Mouse (Mus musculus) lung, embryonic 14.5 days (tissue): ENCODE data around the gene Lifr. TPM values are rescaled to one million over a fixed set of nuclear protein-coding genes. Genes with fewer than 3 reads are reported as not detected.
A peak's percentile ranks its signal among the peaks of the same experiment; 100 is the strongest.

ENCODE experiments used
- ATAC-seq: fragments of 200-750 bp; cut with Nextera tagmentation; 2 replicates; pipeline ENCODE4 v1.8.0; 2017; ENCODE audit warnings: mild to moderate bottlenecking, moderate TSS enrichment, moderate library complexity; ENCODE audit not compliant: insufficient read depth
- DNase-seq: peaks from one replicate; pipeline ENCODE4 v3.0.0-alpha.2; 2015
- H3K27ac ChIP-seq: fragments of 300-500 bp; sonication (generic); 2 replicates; pipeline ENCODE4 v1.5.1; 2014; ENCODE audit warnings: low read depth, mild to moderate bottlenecking, moderate library complexity
- H3K27me3 ChIP-seq: fragments of 300-500 bp; sonication (generic); 2 replicates; pipeline ENCODE4 v1.6.1; 2014; ENCODE audit warnings: low read length, control low read depth; ENCODE audit not compliant: insufficient read depth
- H3K36me3 ChIP-seq: fragments of 300-500 bp; sonication (generic); 2 replicates; pipeline ENCODE4 v1.6.1; 2014; ENCODE audit warnings: control low read depth; ENCODE audit not compliant: insufficient read depth
- H3K4me1 ChIP-seq: fragments of 300-500 bp; sonication (generic); 2 replicates; pipeline ENCODE4 v1.6.1; 2014; ENCODE audit warnings: antibody characterized with exemption, control low read depth; ENCODE audit not compliant: insufficient read depth
- H3K4me2 ChIP-seq: fragments of 300-500 bp; sonication (generic); 2 replicates; pipeline ENCODE4 v1.6.1; 2014; ENCODE audit warnings: mild to moderate bottlenecking
- H3K4me3 ChIP-seq: fragments of 300-500 bp; sonication (generic); 2 replicates; pipeline ENCODE4 v1.5.1; 2014; ENCODE audit warnings: low read depth, low read length
- H3K9ac ChIP-seq: fragments of 300-500 bp; sonication (generic); 2 replicates; pipeline ENCODE4 v1.6.1; 2014
- H3K9me3 ChIP-seq: fragments of 300-500 bp; sonication (generic); 2 replicates; pipeline ENCODE4 v1.6.1; 2016; ENCODE audit warnings: low read depth, low read length, control low read depth
- CTCF ChIP-seq: IDR thresholded peaks from 2 replicates; pipeline ENCODE4 v1.5.1; 2016; ENCODE audit warnings: antibody characterized with exemption, low read depth
- WGBS: fragments of 180-500 bp; shearing (Covaris S2); extraction: QIAGEN DNeasy Blood & Tissue Kit; methylation state at CpG from one replicate; pipeline ENCODE4 v1.1.7; 2014; 5-methylcytosine and 5-hydroxymethylcytosine counted together
- polyA plus RNA-seq: library from polyadenylated mRNA; unstranded; fragments of >200 nt; fragmentation: Nextera tagmentation; extraction: Ambion mirVana; gene quantifications from 2 replicates; pipeline ENCODE4 v1.2.1, GENCODE M21; 2014

Lifr gene
- 30.5 and 31.0 TPM in 2 replicates for polyA plus RNA-seq

DNA sequence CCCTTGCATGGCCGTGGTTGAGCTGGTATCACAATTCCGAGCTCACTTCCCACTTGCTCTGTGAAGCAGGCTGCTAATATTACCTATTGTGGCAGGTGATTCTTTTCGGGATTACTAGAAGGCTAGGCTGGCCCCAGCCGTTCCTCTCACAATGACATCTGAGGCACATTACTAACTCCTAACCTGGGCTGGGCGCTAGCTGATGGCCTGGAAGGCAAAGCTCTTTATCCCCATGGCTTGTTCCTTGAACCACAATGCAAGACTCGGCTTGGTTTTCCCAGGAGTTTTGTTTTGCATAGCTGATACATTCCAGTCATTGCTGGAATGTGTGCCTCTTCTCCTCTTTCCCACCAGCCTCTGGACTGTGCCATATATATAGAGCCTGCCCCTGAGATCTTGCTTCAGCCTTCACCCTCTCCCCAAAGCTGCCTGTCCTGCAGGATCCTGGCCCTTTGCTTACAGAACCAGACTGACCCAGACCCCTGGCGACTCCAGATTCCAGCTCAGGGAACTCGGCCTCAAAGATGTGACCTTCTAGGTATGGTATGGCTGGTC is at the start of gene Lifr:
Lifr (plus strand) TSS at position 404 of the 555 bp plus-strand sequence.
- DNase-seq (no peak), ATAC-seq (no peak)
- H3K4me3 ChIP-seq: no peak within 1 kb of the TSS
- no peaks in the 10 kb centered on the region for H3K27me3 ChIP-seq
- H3K36me3 ChIP-seq: no peaks in the 10 kb centered on the region
- no peak within 1 kb of the TSS for H3K4me2 ChIP-seq
- H3K9ac ChIP-seq: no peak within 1 kb of the TSS
- no peaks in the 10 kb centered on the region for H3K9me3 ChIP-seq
- TF ChIP-seq CTCF: no peak
- H3K27ac ChIP-seq: no peak within 1 kb of the TSS
- no peaks in the 10 kb centered on the region for H3K4me1 ChIP-seq
- WGBS: 62% methylated on average over 8 of the region's 8 CpGs

DNA sequence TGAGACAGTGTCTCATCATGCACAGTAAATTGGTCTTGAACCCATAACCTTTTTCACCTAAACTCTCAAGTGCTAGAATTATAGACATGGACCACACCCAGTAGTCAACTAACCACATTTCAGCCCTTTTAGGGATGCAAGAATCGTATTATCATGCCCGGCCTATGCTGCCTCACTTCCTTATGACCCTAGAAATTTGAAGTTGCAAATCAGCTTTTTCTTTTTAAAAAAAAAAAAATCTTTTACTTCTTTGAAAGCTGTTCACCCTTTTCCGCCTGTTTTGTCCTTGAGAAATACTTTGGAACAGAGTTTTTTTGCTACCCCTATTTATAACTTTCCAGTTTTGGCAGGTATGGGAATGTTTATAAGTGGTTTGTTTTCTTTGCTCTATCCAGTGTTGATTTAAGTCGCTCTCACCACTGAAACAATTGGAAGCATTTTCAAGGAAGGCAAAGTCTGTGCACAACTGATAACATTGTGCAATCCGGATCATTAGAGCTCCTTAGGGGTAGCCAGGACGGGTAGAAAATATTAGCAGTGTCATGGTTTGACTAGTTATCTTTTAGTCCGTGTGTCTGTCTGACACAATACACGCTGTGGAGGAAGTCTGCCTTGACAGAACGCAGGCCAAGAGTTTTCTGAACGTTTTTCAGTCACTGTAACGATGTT is 46.2 kb upstream of the Lifr start:
- no peak for TF ChIP-seq CTCF
- H3K27me3 ChIP-seq: peaks cover 2% of the 10 kb centered on the region; the same call in 1 of the 2 replicates
- H3K27ac ChIP-seq: no peak overlapping the region
- no peaks in the 10 kb centered on the region for H3K4me1 ChIP-seq
- no peaks in the 10 kb centered on the region for H3K9me3 ChIP-seq
- H3K4me3 ChIP-seq: no peak overlapping the region
- H3K4me2 ChIP-seq: no peak overlapping the region
- H3K9ac ChIP-seq: no peak overlapping the region
- 37% methylated on average over 11 of the region's 11 CpGs for WGBS
- no peak for DNase-seq
- H3K36me3 ChIP-seq: no peaks in the 10 kb centered on the region
- no peak for ATAC-seq

DNA sequence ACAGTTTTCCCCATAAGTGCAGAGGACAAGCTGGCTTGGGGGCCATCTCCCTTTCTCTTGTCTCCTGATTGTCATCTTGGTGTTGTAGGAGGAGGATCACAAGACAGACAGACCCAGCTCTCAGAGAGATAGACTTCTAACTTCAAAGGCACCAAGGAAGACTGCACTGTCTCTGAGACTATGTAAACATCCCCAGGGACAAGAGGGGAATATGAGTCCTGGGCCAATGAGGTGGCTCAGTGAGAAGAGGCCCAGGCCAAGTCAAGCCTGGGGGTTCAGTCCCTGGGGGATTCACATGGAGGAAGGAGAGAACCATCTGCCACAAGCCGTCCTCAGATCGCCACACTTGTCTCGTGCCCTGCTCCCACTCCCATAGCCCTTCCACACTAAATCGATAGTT is 45.4 kb upstream of the Lifr start:
- no peak for DNase-seq
- no peak for ATAC-seq
- Histone ChIP-seq H3K9ac (no peak overlapping the region), H3K27ac (no peak overlapping the region), H3K4me1 (no peaks in the 10 kb centered on the region), H3K36me3 (no peaks in the 10 kb centered on the region), H3K4me3 (no peak overlapping the region), H3K9me3 (no peaks in the 10 kb centered on the region), H3K27me3 (peaks cover 5% of the 10 kb centered on the region; the same call in 1 of the 2 replicates), H3K4me2 (no peak overlapping the region)
- 65% methylated on average over 4 of the region's 4 CpGs for WGBS
- no peak for TF ChIP-seq CTCF

DNA sequence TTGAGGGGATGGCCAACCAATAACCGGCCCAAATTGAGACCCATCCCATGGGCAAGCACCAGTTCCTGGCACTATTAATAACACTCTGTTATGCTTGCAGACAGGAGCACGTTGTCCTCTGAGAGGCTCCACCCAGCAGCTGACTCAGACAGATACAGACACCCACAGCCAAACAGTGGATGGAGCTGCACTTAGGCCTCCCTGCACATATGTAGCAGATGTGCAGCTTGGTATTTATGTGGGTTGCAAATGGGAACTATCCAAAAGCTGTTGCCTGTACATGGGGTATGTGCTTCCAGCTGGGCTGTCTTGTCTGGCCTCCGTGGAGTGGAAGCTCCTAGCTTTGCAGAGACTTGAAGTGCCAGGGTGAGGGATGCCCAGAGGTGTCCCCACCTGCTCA is 42.5 kb upstream of the Lifr start:
- DNase-seq (no peak), ATAC-seq (no peak)
- no peak for TF ChIP-seq CTCF
- Histone ChIP-seq H3K4me2 (no peak overlapping the region), H3K36me3 (no peaks in the 10 kb centered on the region), H3K4me1 (no peaks in the 10 kb centered on the region), H3K27ac (no peak overlapping the region), H3K27me3 (peaks cover 5% of the 10 kb centered on the region; the same call in 1 of the 2 replicates), H3K9me3 (no peaks in the 10 kb centered on the region), H3K9ac (no peak overlapping the region), H3K4me3 (no peak overlapping the region)
- 59% methylated on average over 3 of the region's 3 CpGs for WGBS

DNA sequence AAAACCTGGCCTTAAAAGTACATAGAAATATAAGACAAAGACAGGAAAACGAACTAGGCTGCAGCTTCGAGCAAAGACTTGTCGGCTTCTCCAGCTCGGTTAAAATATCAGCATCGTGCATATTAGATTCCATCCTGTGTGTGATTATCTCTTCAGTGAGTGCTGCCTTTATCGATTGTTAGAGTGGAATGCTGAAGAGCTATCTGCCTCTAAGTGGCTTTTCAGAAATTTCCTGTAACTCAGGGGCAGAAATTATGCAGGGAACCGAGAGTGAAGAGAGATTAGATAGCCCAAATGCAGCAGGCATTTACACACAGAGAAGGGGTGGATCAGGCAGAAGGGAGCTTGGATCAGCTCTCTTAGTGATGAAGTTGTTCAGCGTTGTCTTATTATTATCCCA is 41.5 kb upstream of the Lifr start:
- Histone ChIP-seq H3K4me2 (no peak overlapping the region), H3K4me3 (no peak overlapping the region), H3K27ac (no peak overlapping the region), H3K4me1 (no peaks in the 10 kb centered on the region), H3K27me3 (peaks cover 5% of the 10 kb centered on the region; the same call in 1 of the 2 replicates), H3K36me3 (no peaks in the 10 kb centered on the region), H3K9ac (no peak overlapping the region), H3K9me3 (no peaks in the 10 kb centered on the region)
- no peak for TF ChIP-seq CTCF
- 29% methylated on average over 8 of the region's 8 CpGs for WGBS
- ATAC-seq (no peak), DNase-seq (no peak)

DNA sequence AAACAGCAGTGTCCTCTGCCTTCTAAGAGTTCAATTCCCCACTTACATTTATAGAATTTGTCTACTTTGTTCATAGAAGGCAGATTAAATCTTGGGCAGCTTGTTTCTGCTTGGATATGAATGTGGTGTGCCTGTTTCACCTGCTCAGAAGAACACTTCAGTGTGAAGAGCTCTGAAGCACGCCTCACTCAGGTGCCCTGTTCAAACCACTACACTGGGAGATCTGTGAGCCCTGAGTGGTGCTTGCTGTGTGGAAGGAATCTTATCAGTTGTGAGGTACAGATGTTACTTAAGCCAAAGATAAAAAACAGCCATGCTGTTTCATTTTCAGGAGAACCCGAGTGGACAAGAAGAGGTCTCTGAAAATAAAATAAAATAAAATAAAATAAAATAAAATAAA is 38.7 kb upstream of the Lifr start:
- Histone ChIP-seq H3K4me2 (no peak overlapping the region), H3K4me1 (no peaks in the 10 kb centered on the region), H3K36me3 (no peaks in the 10 kb centered on the region), H3K4me3 (no peak overlapping the region), H3K9ac (no peak overlapping the region), H3K9me3 (no peaks in the 10 kb centered on the region), H3K27me3 (peaks cover 5% of the 10 kb centered on the region; the same call in 1 of the 2 replicates), H3K27ac (no peak overlapping the region)
- WGBS: 45% methylated on average over 2 of the region's 2 CpGs
- peak; percentile 53 for DNase-seq
- peak; percentile 75; the same call in 1 of the 2 replicates for ATAC-seq
- TF ChIP-seq CTCF: no peak

DNA sequence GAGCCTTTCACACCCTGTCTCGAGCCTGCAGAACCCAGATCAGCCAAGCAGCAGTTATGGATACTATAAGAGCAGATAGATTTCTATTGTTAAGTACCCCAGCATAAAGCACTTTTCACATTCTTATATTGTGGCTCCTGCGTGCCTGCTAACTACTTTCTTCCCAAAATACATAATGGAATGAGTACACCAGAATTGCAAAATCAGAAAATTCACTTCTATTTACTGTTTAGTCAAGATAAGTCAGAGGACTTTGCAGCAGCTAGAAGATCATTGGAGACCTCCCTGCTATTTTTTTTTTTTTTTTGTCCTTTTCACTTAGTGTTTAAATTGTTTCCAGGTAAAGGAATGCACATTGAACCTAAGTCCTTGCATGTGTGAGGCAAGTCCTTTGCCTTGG is 38.3 kb upstream of the Lifr start:
- H3K36me3 ChIP-seq: no peaks in the 10 kb centered on the region
- H3K4me1 ChIP-seq: no peaks in the 10 kb centered on the region
- ATAC-seq: no peak
- peaks cover 5% of the 10 kb centered on the region; the same call in 1 of the 2 replicates for H3K27me3 ChIP-seq
- DNase-seq: no peak
- H3K9me3 ChIP-seq: no peaks in the 10 kb centered on the region
- H3K27ac ChIP-seq: no peak overlapping the region
- H3K4me2 ChIP-seq: no peak overlapping the region
- no peak overlapping the region for H3K4me3 ChIP-seq
- H3K9ac ChIP-seq: no peak overlapping the region
- WGBS: 56% methylated on average over 2 of the region's 2 CpGs
- TF ChIP-seq CTCF: no peak
